In genomic region chr12:32086874-32087273, GRCm38 (mm10) we compare ENCODE assay signal across 12 mouse cellular contexts.
"Had no signal": no experiment of that assay in that cellular context is flagged by ENCODE, and none has a peak within 500 bp of the region (broad histone marks: within the 10 kb centered on the region; RNA-seq: fewer than 3 reads in every experiment).

No protein-coding gene starts in this region.

- H3K9ac ChIP-seq: limb, embryonic 13.5 days; stomach, embryonic 15.5 days had no signal

- H3K27me3 ChIP-seq: limb, embryonic 13.5 days; stomach, embryonic 15.5 days had no signal

- H3K4me3 ChIP-seq: limb, embryonic 13.5 days; stomach, embryonic 15.5 days had no signal

- H3K27ac ChIP-seq: limb, embryonic 13.5 days; stomach, embryonic 15.5 days had no signal

- H3K4me2 ChIP-seq: limb, embryonic 13.5 days; midbrain, embryonic 11.5 days; stomach, embryonic 15.5 days had no signal

- ATAC-seq: inflammation-experienced regulatory T-cells, adult 6 months; intestine, postnatal 0 days had no signal

- H3K36me3 ChIP-seq: limb, embryonic 13.5 days; stomach, embryonic 15.5 days had no signal

- H3K9me3 ChIP-seq: stomach, embryonic 15.5 days had no signal

- DNase-seq: kidney, adult 8-10 months; kidney, postnatal 4 days; left cerebral cortex, postnatal 4 days; lung, adult 18-20 months; lung, postnatal 36 days; spleen, adult 18-20 months; thymus, postnatal 36 days had no signal

- H3K4me1 ChIP-seq: limb, embryonic 13.5 days; stomach, embryonic 15.5 days had no signal
